16 mouse cellular contexts compared by ENCODE assay signal in the genomic region with DNA sequence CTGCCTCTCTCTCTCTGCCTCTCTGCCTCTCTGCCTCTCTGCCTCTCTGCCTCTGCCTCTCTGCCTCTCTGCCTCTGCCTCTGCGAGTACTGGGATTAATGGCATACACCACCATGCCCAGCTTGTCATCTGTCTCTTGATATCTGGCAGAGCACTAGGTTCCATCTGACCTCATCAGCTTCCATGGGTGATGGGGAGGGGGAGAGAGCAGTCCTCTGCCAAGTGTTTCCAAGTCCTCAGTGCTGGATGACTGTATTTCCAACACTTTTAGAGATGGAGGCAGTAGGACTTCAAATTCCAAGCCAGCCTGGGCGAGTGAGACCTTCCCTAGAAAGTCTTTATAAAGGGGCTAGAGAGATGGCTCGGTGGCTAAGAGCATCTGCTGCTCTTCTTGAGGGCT.
"Had no signal": no experiment of that assay in that cellular context is flagged by ENCODE, and none has a peak within 500 bp of the region (broad histone marks: within the 10 kb centered on the region; RNA-seq: fewer than 3 reads in every experiment).

No protein-coding gene starts in this region.

- H3K9me3 ChIP-seq: neural tube, embryonic 13.5 days; neural tube, embryonic 15.5 days; stomach, embryonic 15.5 days had no signal

- H3K36me3 ChIP-seq: neural tube, embryonic 15.5 days; stomach, embryonic 15.5 days had no signal

- DNase-seq: retina, postnatal 1 day; right cerebral cortex, adult 18-20 months; right cerebral cortex, postnatal 14 days; right cerebral cortex, postnatal 25 days; right cerebral cortex, postnatal 4 days; spleen, adult 18-20 months; thymus, adult 18-20 months; thymus, adult 2 months; thymus, postnatal 14 days; thymus, postnatal 25 days; thymus, postnatal 36 days; thymus, postnatal 4 days had no signal

- H3K4me3 ChIP-seq: neural tube, embryonic 13.5 days; neural tube, embryonic 15.5 days; stomach, embryonic 15.5 days had no signal

- H3K27ac ChIP-seq: neural tube, embryonic 13.5 days; neural tube, embryonic 15.5 days; stomach, embryonic 15.5 days; stomach, postnatal 0 days had no signal

- H3K27me3 ChIP-seq: neural tube, embryonic 15.5 days had no signal
